Mouse (Mus musculus) brain, adult 2 months (tissue): ENCODE measurements at regions not wholly inside any gene's neighbourhood (a gene's known extent, or its start where the extent isn't known, plus 50 kb on each side); places are given as distances from the start of the nearest gene placed in this dataset.

Experiments used
- DNase-seq: peaks from one replicate; pipeline ENCODE4 v3.0.0; 2011; ENCODE audit warnings: low read depth, low spot score

DNA sequence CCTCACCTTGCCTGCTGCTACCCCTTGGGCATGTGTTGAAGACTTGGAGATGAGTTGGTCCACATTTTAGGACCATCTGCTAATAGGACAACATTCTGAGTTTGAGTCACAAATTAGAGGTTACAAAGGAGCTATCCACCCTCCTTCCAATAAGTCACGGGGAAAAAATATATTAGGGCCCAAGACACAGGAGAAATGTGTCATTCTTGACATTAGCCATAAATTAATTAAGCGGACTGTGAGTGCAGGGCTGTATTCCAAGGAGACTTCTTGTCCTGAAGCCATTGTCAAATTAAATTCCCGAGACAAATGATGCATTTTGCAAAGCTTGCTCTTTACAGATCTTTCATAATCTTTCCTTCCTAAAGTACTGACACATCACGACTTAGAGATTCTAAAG lies 79.2 kb downstream of the 1700020N01Rik start:
- DNase-seq: no peak

DNA sequence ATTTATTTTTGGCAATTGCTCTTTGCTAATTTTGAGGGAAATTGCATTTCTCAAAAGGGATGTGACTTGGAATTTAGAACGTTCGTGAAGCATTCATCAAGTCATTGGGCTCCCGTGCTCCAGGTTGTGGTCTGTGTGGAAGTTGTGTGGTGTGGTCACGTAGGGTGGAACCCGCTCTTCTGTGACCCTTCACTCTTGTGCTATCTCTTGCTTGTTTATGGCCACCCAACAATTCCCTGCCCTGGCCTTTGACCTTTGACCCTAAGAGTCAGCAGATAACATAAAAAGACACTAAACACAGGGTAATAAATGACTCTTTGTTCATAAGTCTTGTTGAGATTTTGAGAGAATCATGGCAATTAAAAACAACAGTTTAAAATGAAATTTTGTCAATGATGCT lies 79.7 kb downstream of the 1700020N01Rik start:
- no peak for DNase-seq

DNA sequence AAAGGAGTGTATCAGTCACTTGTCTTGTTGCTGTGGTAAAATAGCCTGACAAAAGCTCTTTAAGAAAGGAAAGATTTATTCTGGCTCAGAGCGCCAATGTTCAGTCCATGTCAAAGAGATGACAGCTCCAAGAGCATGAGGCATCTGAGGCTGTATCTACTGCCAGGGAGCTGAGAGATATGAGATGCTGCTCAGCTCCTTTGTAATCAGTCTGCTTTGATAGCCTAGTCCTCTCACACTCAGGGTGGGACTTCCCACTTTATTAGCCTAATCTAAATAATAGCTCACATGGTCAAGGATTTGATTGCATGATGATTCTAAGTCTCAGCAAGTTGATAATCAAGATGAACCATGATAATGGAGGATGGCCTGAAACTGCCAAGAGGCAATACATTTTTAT lies 80.9 kb downstream of the 1700020N01Rik start:
- DNase-seq: no peak

DNA sequence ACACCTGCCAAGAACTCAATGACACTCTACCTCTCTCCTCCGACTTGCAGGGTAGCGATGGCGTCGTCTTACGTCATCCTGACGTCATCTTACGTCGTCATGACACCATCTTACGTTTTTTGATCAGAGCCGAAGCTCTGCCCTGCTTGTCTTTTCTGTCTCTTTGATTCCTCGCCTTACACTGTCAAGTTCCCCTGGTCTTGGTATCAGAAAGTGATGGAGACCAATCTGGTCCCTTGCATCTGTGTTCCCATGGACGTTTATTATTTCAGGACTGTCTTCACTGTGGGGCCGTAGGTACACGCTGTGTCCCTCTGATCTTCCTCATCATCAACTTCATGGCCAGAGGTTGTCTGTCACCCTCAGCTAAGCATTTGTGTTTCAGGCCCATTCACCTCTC lies 82.8 kb downstream of the 1700020N01Rik start:
- no peak for DNase-seq

DNA sequence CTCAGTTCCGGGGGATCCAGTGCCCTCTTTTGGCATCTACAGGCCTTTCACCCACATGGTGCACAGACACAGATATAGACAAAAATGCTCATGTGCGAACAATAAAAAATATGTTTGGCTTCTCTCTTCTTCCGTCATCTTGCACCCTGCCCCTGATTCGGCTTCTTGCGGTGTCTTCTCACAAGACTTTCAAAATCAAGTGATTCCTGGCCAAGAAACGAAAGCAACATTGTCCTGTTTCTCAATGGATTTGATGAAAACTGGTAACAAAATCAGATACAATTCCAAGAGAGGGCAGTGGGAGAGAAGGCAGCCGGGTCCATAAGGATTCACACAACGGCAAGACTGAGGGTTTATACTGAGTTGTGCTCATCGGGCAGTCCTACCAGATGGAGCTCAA lies 85.0 kb downstream of the 1700020N01Rik start:
- no peak for DNase-seq

DNA sequence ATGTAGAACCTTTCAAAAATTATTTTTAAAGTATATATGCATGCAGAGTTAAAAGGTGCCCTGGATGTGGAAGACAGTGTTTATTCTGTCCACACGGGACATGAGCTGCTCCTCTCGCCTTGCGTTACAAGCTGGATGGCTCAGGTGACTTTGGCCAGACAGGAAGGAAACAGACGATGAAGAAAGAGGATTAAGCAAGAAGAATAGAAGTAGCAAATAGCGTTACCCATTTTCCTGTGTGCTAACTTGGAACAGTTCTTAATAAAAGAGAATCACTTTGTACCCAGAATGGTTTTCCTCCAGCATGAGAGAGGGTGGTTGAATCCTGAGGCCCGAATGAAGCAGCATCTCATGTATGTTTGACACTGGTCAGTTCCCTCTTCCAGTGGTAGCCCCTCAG lies 85.4 kb downstream of the 1700020N01Rik start:
- DNase-seq: no peak

DNA sequence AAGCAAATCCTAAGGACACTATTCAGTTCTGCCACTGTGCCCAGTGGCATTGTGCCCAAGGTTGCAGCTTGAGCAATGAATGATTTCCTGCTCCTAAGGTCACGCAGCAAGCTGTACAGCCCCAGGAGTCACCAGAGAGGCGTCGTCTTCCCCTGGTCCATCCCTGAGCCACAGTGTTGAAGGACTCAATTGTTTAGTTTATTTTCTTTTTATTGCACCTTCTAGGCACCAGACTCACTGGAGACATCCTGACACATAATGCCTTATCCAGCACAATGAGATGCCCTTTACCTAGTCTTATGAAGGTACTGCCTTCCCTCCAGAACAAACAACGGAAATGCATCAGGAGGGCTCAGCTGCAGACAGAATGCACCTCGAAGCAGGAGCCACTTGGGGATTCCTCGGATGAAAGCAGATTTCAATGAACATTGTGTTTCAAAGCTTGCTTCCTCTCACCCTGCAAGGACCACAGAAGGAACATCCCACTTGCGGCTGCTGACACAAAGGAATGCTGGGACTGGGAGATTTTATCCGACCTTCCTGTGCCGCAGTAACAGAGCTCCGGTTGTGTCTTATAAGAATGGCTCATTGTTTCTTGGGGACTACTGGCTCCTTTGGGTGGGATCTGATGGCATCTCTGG lies 86.0 kb downstream of the 1700020N01Rik start:
- peak; percentile 22 for DNase-seq

DNA sequence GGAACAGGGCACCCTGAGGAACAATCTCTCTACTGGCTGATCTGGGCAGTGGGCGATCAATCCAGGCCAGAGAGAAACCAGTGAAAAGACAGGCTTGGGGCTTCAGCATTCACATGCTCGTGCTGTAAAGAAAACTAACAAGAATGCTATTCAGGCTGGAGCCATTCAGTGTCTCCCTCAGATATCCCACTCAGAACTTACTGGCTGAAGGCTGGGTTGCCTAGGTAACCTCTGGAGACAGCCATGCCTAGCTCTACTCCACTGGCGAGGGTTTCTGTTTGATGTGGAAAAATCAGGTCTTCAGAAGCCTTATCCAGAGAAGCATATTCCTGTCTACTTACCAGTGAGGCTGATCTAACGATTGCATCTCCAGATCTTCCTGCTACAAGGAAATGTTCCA lies 87.8 kb downstream of the 1700020N01Rik start:
- peak; percentile 66 for DNase-seq

DNA sequence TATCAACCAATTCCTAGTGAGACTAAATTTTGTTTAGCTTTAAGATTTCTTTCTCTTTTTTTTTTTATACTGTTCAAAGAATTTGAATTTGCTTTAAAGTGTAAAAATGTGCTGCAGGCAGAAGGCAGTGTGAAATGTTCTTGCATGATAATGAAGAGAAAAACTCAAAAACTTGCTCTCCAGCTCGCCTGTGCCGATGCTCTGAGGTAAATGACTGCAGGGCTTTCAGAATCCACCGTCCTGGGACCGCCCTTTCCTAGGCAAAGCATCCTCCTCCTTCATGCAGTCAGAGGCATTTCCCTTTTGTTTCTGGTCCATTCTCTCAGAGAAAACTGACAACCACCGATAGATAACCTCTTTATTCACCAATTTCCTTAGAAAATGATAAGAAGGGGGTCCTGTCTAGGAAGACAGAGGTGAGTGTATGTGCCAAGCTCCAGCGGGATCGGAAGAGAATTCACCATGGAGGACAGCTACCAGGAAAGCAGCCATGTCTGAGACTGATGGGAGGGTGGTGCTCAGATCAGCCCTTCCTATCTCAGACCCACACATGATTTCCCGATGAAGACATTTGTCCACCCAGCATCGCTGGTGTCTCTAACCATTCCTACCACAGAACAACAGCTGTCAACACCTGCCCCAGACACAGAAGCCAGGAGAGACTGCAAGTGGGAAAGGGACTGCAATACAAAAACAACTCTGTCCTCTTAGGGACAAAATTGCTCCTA lies 91.5 kb downstream of the 1700020N01Rik start:
- DNase-seq: peak; percentile 74

DNA sequence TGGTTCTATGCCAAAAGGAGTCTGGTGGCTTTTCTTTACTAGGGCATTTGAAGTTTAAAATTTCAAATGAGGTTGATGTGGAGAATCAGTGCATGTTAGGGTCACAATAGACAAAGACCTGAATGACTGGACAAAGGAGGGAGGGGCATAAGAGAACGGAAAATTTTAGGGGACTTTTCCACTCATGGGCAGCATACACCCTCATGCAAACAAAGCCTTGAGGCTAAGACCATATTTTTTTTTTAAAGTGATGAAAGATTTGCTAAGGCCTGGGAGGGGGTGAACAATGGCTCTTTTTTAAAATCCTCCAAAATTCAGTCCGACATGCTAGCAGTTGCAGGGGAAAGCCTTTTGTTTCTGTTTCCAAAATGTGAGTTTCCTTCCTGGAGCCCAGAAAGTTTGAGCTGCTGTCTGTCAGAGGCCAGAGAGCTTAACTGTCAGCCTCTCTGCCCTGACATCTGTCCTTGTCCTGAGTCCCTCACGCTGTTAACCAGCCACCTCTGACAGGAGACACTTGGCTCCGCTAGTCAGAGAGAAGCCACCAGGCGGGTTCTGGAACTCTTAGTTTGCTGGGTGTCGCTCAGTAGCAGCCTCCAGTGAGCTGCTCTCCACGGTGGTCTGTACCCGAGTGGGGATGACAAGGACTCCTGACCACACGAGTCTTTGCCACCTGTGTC lies 92.3 kb downstream of the 1700020N01Rik start:
- peak; percentile 48 for DNase-seq

DNA sequence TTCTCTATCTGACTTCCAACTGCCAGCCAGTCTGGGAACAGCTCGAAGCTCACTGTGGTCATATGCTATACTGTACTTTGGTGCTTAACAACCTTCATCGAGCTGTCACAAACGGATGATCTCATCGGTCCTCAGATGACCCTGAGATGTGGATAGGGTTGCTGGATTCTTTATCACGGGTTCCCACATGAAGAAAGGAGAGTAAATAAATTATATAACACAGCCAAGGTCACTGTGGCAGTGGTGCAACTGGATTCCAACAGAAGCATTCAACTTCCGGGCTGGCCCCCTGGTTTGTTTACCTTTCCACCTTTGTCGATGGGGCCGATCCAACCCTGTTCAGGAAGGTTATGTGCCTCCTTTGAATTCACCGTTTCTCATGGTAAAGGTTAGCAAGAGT lies 93.1 kb downstream of the 1700020N01Rik start:
- no peak for DNase-seq

DNA sequence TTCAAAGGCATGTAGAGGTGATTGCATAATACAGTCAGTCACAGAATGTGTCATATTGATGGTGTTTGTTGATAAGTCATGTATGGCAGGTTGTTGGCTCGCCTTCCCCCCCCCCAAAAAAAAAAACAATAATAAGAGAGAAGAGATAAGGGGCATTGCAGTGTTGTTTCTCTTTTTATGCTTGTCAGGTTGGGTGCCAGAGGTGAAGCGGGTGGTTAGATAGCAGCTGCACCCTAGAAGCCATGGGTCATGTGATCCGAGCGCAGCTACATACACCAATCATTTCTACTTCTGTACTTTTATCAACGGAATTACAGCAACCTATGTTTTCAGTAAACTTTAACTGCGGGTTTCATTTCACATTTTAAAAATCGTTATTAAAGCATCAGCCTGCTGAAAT lies 94.5 kb downstream of the 1700020N01Rik start:
- no peak for DNase-seq

DNA sequence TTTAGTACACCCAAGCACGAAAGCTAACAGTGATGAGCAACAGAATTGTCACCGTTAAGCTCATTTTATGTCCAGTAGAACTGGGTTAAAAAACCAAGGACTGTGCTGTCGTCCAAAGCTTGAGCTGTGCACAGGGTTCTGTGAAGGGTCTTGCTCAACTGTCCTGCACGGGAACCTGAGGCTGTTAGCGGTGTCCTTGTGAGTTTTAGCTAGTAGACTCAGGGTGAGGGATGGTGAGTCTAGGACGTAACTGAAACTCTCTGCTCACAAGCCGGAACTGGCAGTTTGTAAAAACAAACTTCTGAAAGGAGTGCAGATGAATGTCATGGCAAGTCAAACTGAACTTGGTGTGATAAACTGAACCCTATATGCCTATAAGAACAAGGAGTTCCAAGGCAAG lies 95.6 kb downstream of the 1700020N01Rik start:
- DNase-seq: no peak

DNA sequence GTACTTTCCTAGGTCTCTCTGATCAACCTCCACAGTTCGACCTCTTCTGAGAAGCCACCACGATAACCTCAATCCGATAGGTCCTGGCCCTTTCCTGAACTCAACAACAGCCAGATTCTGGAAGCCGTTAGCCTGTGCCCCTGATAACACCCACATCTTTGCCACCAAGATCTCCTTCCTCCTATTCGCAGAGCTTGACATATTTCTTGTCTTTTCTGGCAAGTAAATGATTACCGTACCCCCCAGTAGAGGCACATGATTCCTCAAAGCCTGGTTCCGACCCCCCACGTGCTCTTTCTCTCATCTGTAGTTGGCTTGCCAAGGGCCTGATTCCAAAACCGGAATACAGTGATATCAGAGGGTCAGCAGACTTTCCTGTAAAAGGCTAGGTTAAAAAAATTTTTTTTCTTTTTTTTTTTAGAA lies 96.9 kb downstream of the 1700020N01Rik start:
- DNase-seq: no peak

DNA sequence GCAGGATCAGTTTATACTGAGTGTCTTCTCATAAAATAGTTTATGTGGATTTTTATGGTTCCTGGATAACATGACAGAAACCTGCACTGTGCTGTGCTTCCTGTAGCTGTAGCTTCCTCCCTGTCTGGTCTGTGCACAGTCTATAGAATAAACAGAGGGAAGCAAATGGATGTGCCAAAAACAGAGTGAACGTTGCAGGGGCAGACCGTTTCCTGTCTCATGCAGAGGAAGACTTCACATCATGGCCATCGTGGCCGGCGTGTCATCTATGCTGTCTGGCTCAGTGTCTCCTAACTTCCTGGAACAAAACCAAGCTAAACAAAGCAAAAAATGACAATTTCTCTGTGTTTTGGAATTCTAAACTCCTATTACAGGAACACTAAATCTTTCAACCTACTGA lies 102.2 kb downstream of the 1700020N01Rik start:
- no peak for DNase-seq

DNA sequence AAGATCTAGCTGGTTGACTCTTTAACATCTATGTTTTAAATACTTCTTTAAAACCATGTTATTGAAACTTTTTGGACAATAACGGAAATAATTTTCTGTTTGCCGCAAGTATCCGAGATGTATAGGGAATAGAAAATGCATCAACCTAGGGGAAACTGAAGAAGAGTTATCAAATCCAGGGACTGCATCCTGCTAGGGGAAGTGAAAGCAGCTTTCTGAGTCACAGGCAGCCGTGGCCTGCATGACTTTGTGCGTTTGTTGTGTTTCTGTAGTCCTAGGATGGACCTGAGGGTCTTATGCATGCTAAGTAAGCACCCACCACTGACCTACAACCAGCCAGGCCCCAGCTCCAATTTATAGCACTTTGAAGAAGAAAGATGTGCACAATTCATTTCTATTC lies 103.7 kb downstream of the 1700020N01Rik start:
- DNase-seq: no peak

DNA sequence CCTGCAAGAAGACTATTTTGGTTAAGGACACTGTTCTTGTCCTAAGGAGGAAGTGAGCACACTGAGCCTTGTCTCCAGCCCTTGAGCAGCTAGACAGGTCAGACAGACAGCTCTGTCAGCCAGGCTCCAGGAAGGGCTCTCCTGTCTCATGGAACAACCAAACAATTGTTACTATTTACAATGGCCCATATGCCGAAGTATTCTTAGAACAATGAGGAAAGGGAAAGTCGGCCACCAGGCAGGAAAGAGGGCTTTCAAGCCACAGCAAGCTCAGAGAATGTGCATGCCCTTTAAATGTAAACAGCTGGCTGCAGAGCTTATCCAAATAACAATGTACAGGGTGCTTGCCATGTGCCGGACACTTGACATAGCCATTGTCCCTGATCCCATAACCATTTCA lies 108.6 kb downstream of the 1700020N01Rik start:
- peak; percentile 47 for DNase-seq

DNA sequence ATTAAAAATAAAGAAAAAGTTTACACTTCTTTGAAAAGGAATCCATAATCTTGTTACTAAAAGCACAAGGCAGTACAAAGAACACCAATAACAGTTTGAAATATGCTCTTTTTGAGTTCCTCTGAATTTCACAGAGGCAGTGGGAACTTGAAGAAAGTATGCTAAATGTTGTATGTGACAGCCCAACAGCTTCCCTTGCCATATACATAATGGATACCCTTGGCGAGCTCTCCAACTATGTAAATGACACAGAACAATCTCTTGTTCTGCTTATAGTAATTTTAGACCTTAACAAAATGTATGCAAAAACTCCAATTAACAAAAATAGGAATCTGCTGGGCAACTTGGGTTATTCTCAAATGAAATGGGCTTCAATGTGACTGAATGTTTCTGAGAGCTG lies 109.2 kb downstream of the 1700020N01Rik start:
- no peak for DNase-seq

DNA sequence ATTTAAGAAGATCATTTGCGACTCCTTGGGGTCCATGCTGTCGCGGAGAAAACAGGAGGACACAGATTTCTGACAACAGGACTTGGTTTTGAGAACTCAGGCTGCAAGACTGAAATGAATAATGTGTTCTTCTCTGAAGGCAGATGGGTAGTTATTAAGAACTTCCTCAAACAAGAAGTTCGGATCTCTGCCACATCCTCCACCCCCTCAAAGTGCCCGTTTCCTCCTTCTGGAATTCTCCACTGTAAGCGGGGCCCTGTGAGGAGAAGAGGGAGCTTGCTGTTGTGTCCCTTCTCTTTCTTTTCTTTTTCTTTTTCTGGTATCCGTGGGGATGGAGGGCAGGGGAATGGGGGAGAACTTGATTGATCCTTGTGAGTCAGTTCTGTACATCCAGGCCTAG lies 118.9 kb downstream of the 1700020N01Rik start:
- DNase-seq: peak; percentile 47

DNA sequence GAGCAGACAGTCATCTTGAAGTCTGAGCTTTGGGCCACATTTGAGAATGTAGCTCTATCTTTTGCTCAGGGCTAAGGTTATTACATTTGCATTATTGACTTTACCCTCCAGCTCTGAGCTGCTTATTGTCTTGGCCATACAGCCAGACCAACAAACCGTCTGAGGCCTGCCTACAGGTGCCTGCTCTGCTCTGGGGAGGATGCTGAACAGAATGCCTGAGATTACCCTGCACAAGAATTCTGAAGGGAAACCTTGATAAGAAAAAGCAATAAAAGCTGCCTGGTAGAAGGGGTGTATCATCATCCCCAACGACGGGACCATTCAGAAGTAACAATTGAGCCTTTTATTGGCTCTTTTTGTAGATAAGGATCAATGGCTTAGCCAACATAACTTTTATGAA lies 119.9 kb downstream of the 1700020N01Rik start:
- no peak for DNase-seq

DNA sequence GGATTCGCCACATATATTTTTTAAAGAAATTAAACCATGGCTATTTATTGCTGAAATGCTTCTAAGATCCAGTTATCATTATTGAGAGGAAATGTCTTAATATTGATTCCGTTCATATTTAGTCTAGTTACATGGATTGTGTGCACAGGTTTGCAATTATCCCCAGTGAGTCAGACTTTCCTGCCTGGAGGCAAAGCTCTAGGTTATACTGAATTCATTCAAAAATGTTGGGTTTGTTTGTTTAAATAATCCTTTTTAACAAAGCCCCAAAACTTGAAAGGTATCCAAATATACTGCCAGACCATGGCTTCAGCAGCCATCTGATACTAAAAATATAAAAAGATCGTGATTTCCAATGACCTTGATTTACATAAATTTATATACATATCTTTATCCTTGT lies 122.5 kb downstream of the 1700020N01Rik start:
- DNase-seq: no peak

DNA sequence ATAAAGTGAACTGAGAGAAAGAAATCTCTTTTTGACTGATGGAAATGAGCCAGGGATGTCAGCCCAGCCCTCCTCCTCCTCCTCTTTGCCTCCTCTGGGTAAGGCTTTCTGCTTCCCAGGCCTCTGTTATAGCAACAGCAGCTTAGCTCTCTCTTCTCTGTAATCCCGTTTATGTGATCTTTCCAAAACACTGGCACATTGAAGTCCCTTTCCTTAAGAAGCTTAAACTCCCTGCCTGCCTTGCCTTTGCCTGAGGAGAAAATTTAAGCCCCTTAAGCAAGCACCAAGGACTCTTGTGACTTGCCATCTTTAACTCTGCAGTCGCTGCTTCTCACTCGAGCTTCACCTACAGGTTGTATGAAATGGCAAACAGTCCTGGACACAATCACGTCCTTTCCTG lies 125.2 kb downstream of the 1700020N01Rik start:
- DNase-seq: no peak

DNA sequence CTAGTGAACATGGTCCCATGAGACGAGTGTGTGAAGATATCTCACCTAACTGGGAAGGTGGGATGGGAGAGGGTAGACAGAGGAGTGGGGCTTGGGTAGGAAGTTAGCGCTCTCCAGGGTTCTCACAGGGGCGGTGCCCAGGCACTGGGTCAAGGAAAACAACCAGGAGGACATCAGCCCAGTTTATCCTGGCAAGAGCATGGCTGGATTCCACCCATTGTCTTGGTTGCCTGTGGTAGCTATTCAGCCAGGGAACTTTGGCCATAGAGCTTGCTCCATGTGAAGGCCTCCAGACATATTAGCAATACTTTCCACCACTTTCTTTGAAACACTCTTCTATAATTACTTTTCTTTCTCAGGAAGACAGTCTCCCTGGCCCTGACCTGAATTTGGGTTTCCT lies 131.4 kb downstream of the 1700020N01Rik start:
- no peak for DNase-seq
